Mouse (Mus musculus): ENCODE measurements at regions not wholly inside any gene's neighbourhood (a gene's known extent, or its start where the extent isn't known, plus 50 kb on each side); places are given as distances from the start of the nearest gene placed in this dataset.

GRCm38 (mm10) chr12:12850681-12851080 lies 91.0 kb downstream of the Mycn start:
- Histone ChIP-seq H3K4me2 (ENCODE audit: low read depth, low read length) (no peak overlapping the region), H3K27me3 (ENCODE audit: control insufficient read depth, insufficient read depth, low read length) (no peaks in the 10 kb centered on the region), H3K27ac (replicated peaks; ENCODE audit: low read depth, low read length) (no peak overlapping the region), H3K4me1 (ENCODE audit: control insufficient read depth, insufficient read depth, low read length) (no peaks in the 10 kb centered on the region), H3K9ac (replicated peaks; ENCODE audit: low read length) (no peak overlapping the region), H3K4me3 (ENCODE audit: low read depth, low read length) (no peak overlapping the region), H3K36me3 (replicated peaks; ENCODE audit: control insufficient read depth, insufficient read depth, low read depth, low read length) (no peaks in the 10 kb centered on the region), H3K9me3 (replicated peaks; ENCODE audit: control insufficient read depth, low read length) (no peaks in the 10 kb centered on the region)
- 30% methylated on average over 2 of the region's 2 CpGs for WGBS
- ATAC-seq (replicated peaks; ENCODE audit: insufficient number of reproducible peaks, low FRiP score, low TSS enrichment, low read depth) (no peak), DNase-seq (ENCODE audit: low spot score) (no peak)

GRCm38 (mm10) chr12:12846716-12847115 lies 95.0 kb downstream of the Mycn start:
- ATAC-seq (replicated peaks; ENCODE audit: insufficient number of reproducible peaks, low FRiP score, low TSS enrichment, low read depth) (no peak), DNase-seq (ENCODE audit: low spot score) (no peak)
- WGBS, result 74% methylated on average over 1 of the region's 1 CpGs
- Histone ChIP-seq H3K9ac (replicated peaks; ENCODE audit: low read length) (no peak overlapping the region), H3K4me1 (ENCODE audit: control insufficient read depth, insufficient read depth, low read length) (peaks cover 6% of the 10 kb centered on the region), H3K4me2 (ENCODE audit: low read depth, low read length) (no peak overlapping the region), H3K27ac (replicated peaks; ENCODE audit: low read depth, low read length) (no peak overlapping the region), H3K4me3 (ENCODE audit: low read depth, low read length) (no peak overlapping the region), H3K36me3 (replicated peaks; ENCODE audit: control insufficient read depth, insufficient read depth, low read depth, low read length) (no peaks in the 10 kb centered on the region), H3K27me3 (ENCODE audit: control insufficient read depth, insufficient read depth, low read length) (no peaks in the 10 kb centered on the region), H3K9me3 (replicated peaks; ENCODE audit: control insufficient read depth, low read length) (no peaks in the 10 kb centered on the region)

GRCm38 (mm10) chr12:12842247-12842957 lies 99.3 kb downstream of the Mycn start:
- no peak for ATAC-seq (replicated peaks; ENCODE audit: insufficient number of reproducible peaks, low FRiP score, low TSS enrichment, low read depth)
- peak; percentile 53 for DNase-seq (ENCODE audit: low spot score)
- H3K4me3 ChIP-seq (ENCODE audit: low read depth, low read length), result no peak overlapping the region
- WGBS, result 34% methylated on average over 17 of the region's 17 CpGs
- H3K36me3 ChIP-seq (replicated peaks; ENCODE audit: control insufficient read depth, insufficient read depth, low read depth, low read length), result no peaks in the 10 kb centered on the region
- H3K27ac ChIP-seq (replicated peaks; ENCODE audit: low read depth, low read length), result no peak overlapping the region
- no peak overlapping the region; the same call in 1 of the 2 replicates for H3K9ac ChIP-seq (replicated peaks; ENCODE audit: low read length)
- no peaks in the 10 kb centered on the region for H3K9me3 ChIP-seq (replicated peaks; ENCODE audit: control insufficient read depth, low read length)
- H3K4me1 ChIP-seq (ENCODE audit: control insufficient read depth, insufficient read depth, low read length), result peaks cover 6% of the 10 kb centered on the region
- H3K4me2 ChIP-seq (ENCODE audit: low read depth, low read length), result no peak overlapping the region
- H3K27me3 ChIP-seq (ENCODE audit: control insufficient read depth, insufficient read depth, low read length), result no peaks in the 10 kb centered on the region

- Histone ChIP-seq H3K4me2 (ENCODE audit: low read depth, low read length) (no peak overlapping the region), H3K27me3 (ENCODE audit: control insufficient read depth, insufficient read depth, low read length) (no peaks in the 10 kb centered on the region), H3K27ac (replicated peaks; ENCODE audit: low read depth, low read length) (peak overlapping the region; percentile 35; the same call in 1 of the 2 replicates), H3K36me3 (replicated peaks; ENCODE audit: control insufficient read depth, insufficient read depth, low read depth, low read length) (no peaks in the 10 kb centered on the region), H3K9me3 (replicated peaks; ENCODE audit: control insufficient read depth, low read length) (no peaks in the 10 kb centered on the region), H3K4me1 (ENCODE audit: control insufficient read depth, insufficient read depth, low read length) (peaks cover 6% of the 10 kb centered on the region), H3K4me3 (ENCODE audit: low read depth, low read length) (no peak overlapping the region), H3K9ac (replicated peaks; ENCODE audit: low read length) (peak overlapping the region; percentile 13; the same call in 1 of the 2 replicates)
- no peak for DNase-seq (ENCODE audit: low spot score)
- peak; percentile 59; the same call in 1 of the 2 replicates for ATAC-seq (replicated peaks; ENCODE audit: insufficient number of reproducible peaks, low FRiP score, low TSS enrichment, low read depth)
- whole genome bisulfite sequencing, result 84% methylated on average over 5 of the region's 5 CpGs
Measured at GRCm38 (mm10) chr12:12841385-12842238, 100.1 kb downstream of the Mycn start.

- H3K4me3 ChIP-seq (ENCODE audit: low read depth, low read length), result peak overlapping the region; percentile 2; the same call in 1 of the 2 replicates
- H3K27me3 ChIP-seq (ENCODE audit: control insufficient read depth, insufficient read depth, low read length), result no peaks in the 10 kb centered on the region
- ATAC-seq (replicated peaks; ENCODE audit: insufficient number of reproducible peaks, low FRiP score, low TSS enrichment, low read depth), result peak; percentile 36; the same call in 1 of the 2 replicates
- 0 out of 2 replicates have a peak overlapping the region, but pooled peaks have one; percentile 13 for H3K9ac ChIP-seq (replicated peaks; ENCODE audit: low read length)
- peak overlapping the region; percentile 48 for H3K27ac ChIP-seq (replicated peaks; ENCODE audit: low read depth, low read length)
- no peaks in the 10 kb centered on the region for H3K36me3 ChIP-seq (replicated peaks; ENCODE audit: control insufficient read depth, insufficient read depth, low read depth, low read length)
- H3K4me1 ChIP-seq (ENCODE audit: control insufficient read depth, insufficient read depth, low read length), result peaks cover 6% of the 10 kb centered on the region
- 23% methylated on average over 17 of the region's 17 CpGs for WGBS
- DNase-seq (ENCODE audit: low spot score), result peak; percentile 78
- H3K9me3 ChIP-seq (replicated peaks; ENCODE audit: control insufficient read depth, low read length), result no peaks in the 10 kb centered on the region
- peak overlapping the region; percentile 32 for H3K4me2 ChIP-seq (ENCODE audit: low read depth, low read length)
Measured at GRCm38 (mm10) chr12:12840661-12841384, 100.9 kb downstream of the Mycn start.

GRCm38 (mm10) chr12:12837775-12838174 lies 103.9 kb downstream of the Mycn start:
- Histone ChIP-seq H3K4me2 (ENCODE audit: low read depth, low read length) (no peak overlapping the region), H3K4me1 (ENCODE audit: control insufficient read depth, insufficient read depth, low read length) (peaks cover 5% of the 10 kb centered on the region), H3K27ac (replicated peaks; ENCODE audit: low read depth, low read length) (no peak overlapping the region), H3K27me3 (ENCODE audit: control insufficient read depth, insufficient read depth, low read length) (no peaks in the 10 kb centered on the region), H3K4me3 (ENCODE audit: low read depth, low read length) (no peak overlapping the region), H3K9ac (replicated peaks; ENCODE audit: low read length) (no peak overlapping the region), H3K9me3 (replicated peaks; ENCODE audit: control insufficient read depth, low read length) (no peaks in the 10 kb centered on the region), H3K36me3 (replicated peaks; ENCODE audit: control insufficient read depth, insufficient read depth, low read depth, low read length) (no peaks in the 10 kb centered on the region)
- WGBS, result 90% methylated on average over 1 of the region's 1 CpGs
- ATAC-seq (replicated peaks; ENCODE audit: insufficient number of reproducible peaks, low FRiP score, low TSS enrichment, low read depth) (no peak), DNase-seq (ENCODE audit: low spot score) (no peak)

- no peak overlapping the region for H3K4me3 ChIP-seq (ENCODE audit: low read depth, low read length)
- no peak for DNase-seq (ENCODE audit: low spot score)
- H3K4me1 ChIP-seq (ENCODE audit: control insufficient read depth, insufficient read depth, low read length), result peaks cover 2% of the 10 kb centered on the region; the same call in 1 of the 2 replicates
- no peaks in the 10 kb centered on the region for H3K36me3 ChIP-seq (replicated peaks; ENCODE audit: control insufficient read depth, insufficient read depth, low read depth, low read length)
- H3K27ac ChIP-seq (replicated peaks; ENCODE audit: low read depth, low read length), result no peak overlapping the region
- H3K27me3 ChIP-seq (ENCODE audit: control insufficient read depth, insufficient read depth, low read length), result no peaks in the 10 kb centered on the region
- WGBS, result 52% methylated on average over 13 of the region's 13 CpGs
- H3K4me2 ChIP-seq (ENCODE audit: low read depth, low read length), result no peak overlapping the region
- ATAC-seq (replicated peaks; ENCODE audit: insufficient number of reproducible peaks, low FRiP score, low TSS enrichment, low read depth), result no peak
- no peaks in the 10 kb centered on the region for H3K9me3 ChIP-seq (replicated peaks; ENCODE audit: control insufficient read depth, low read length)
- no peak overlapping the region for H3K9ac ChIP-seq (replicated peaks; ENCODE audit: low read length)
Measured at GRCm38 (mm10) chr12:12827821-12828641, 113.7 kb downstream of the Mycn start.
